Mouse (Mus musculus): ENCODE results near the gene Cd274. TPM values are rescaled to one million over a fixed set of nuclear protein-coding genes. Genes with fewer than 3 reads are reported as not detected.

Gene Cd274
- polyA plus RNA-seq, 1 experiment from 2014 or later = 0.14 TPM

GRCm38 (mm10) chr19:29417894-29418293 is 50.6 kb downstream of the Cd274 start:
- ATAC-seq (ENCODE audit: insufficient number of reproducible peaks, insufficient read depth, low FRiP score, low TSS enrichment) = no peak
- Histone ChIP-seq H3K27ac (no peak overlapping the region), H3K9ac (no peak overlapping the region), H3K4me2 (replicated peaks) (no peak overlapping the region), H3K4me3 (no peak overlapping the region), H3K9me3 (no peaks in the 10 kb centered on the region), H3K27me3 (no peaks in the 10 kb centered on the region), H3K4me1 (peaks cover 14% of the 10 kb centered on the region; the same call in 1 of the 2 replicates), H3K36me3 (no peaks in the 10 kb centered on the region)
- 78% methylated on average over 2 of the region's 2 CpGs for WGBS

- ATAC-seq (ENCODE audit: insufficient number of reproducible peaks, insufficient read depth, low FRiP score, low TSS enrichment) = no peak
- H3K9me3 ChIP-seq = no peaks in the 10 kb centered on the region
- no peak overlapping the region; the same call in 1 of the 2 replicates for H3K27ac ChIP-seq
- no peak overlapping the region for H3K4me3 ChIP-seq
- H3K36me3 ChIP-seq = no peaks in the 10 kb centered on the region
- H3K4me2 ChIP-seq (replicated peaks) = no peak overlapping the region
- peaks cover 7% of the 10 kb centered on the region; the same call in 1 of the 2 replicates for H3K4me1 ChIP-seq
- 40% methylated on average over 9 of the region's 9 CpGs for whole genome bisulfite sequencing
- H3K27me3 ChIP-seq = no peaks in the 10 kb centered on the region
- H3K9ac ChIP-seq = no peak overlapping the region
Observed at GRCm38 (mm10) chr19:29418661-29419115, 51.4 kb downstream of the Cd274 start.

GRCm38 (mm10) chr19:29419506-29419905 is 52.3 kb downstream of the Cd274 start:
- no peak overlapping the region for H3K27ac ChIP-seq
- no peaks in the 10 kb centered on the region for H3K36me3 ChIP-seq
- 0 out of 2 replicates have a peak, but pooled peaks cover 4% of the 10 kb centered on the region for H3K4me1 ChIP-seq
- no peak overlapping the region for H3K4me3 ChIP-seq
- H3K9me3 ChIP-seq = no peaks in the 10 kb centered on the region
- no peak overlapping the region for H3K9ac ChIP-seq
- H3K4me2 ChIP-seq (replicated peaks) = no peak overlapping the region
- ATAC-seq (ENCODE audit: insufficient number of reproducible peaks, insufficient read depth, low FRiP score, low TSS enrichment) = no peak
- no peaks in the 10 kb centered on the region for H3K27me3 ChIP-seq
- WGBS = 70% methylated on average over 3 of the region's 3 CpGs

GRCm38 (mm10) chr19:29419946-29420345 is 52.7 kb downstream of the Cd274 start:
- Histone ChIP-seq H3K4me3 (no peak overlapping the region), H3K4me1 (0 out of 2 replicates have a peak, but pooled peaks cover 4% of the 10 kb centered on the region), H3K9ac (no peak overlapping the region), H3K4me2 (replicated peaks) (no peak overlapping the region), H3K27me3 (no peaks in the 10 kb centered on the region), H3K27ac (no peak overlapping the region), H3K9me3 (no peaks in the 10 kb centered on the region), H3K36me3 (no peaks in the 10 kb centered on the region)
- no peak for ATAC-seq (ENCODE audit: insufficient number of reproducible peaks, insufficient read depth, low FRiP score, low TSS enrichment)

GRCm38 (mm10) chr19:29420397-29420796 is 53.1 kb downstream of the Cd274 start:
- no peak overlapping the region for H3K27ac ChIP-seq
- no peak overlapping the region for H3K4me3 ChIP-seq
- H3K4me2 ChIP-seq (replicated peaks) = no peak overlapping the region
- no peak for ATAC-seq (ENCODE audit: insufficient number of reproducible peaks, insufficient read depth, low FRiP score, low TSS enrichment)
- H3K9ac ChIP-seq = no peak overlapping the region
- WGBS = 69% methylated on average over 8 of the region's 8 CpGs
- no peaks in the 10 kb centered on the region for H3K9me3 ChIP-seq
- H3K4me1 ChIP-seq = 0 out of 2 replicates have a peak, but pooled peaks cover 4% of the 10 kb centered on the region
- H3K36me3 ChIP-seq = no peaks in the 10 kb centered on the region
- no peaks in the 10 kb centered on the region for H3K27me3 ChIP-seq

GRCm38 (mm10) chr19:29422013-29422645 is 54.9 kb downstream of the Cd274 start:
- Histone ChIP-seq H3K27me3 (no peaks in the 10 kb centered on the region), H3K36me3 (no peaks in the 10 kb centered on the region), H3K4me1 (0 out of 2 replicates have a peak, but pooled peaks cover 4% of the 10 kb centered on the region), H3K9ac (no peak overlapping the region), H3K27ac (no peak overlapping the region), H3K4me2 (replicated peaks) (no peak overlapping the region), H3K9me3 (no peaks in the 10 kb centered on the region), H3K4me3 (no peak overlapping the region)
- ATAC-seq (ENCODE audit: insufficient number of reproducible peaks, insufficient read depth, low FRiP score, low TSS enrichment) = no peak
- 84% methylated on average over 16 of the region's 16 CpGs for WGBS

- WGBS = 82% methylated on average over 7 of the region's 7 CpGs
- H3K4me2 ChIP-seq (replicated peaks) = no peak overlapping the region
- H3K4me3 ChIP-seq = no peak overlapping the region
- no peak overlapping the region for H3K9ac ChIP-seq
- H3K27me3 ChIP-seq = no peaks in the 10 kb centered on the region
- no peaks in the 10 kb centered on the region for H3K36me3 ChIP-seq
- 0 out of 2 replicates have a peak, but pooled peaks cover 4% of the 10 kb centered on the region for H3K4me1 ChIP-seq
- no peak for ATAC-seq (ENCODE audit: insufficient number of reproducible peaks, insufficient read depth, low FRiP score, low TSS enrichment)
- H3K27ac ChIP-seq = no peak overlapping the region
- H3K9me3 ChIP-seq = no peaks in the 10 kb centered on the region
Observed at GRCm38 (mm10) chr19:29422796-29423195, 55.5 kb downstream of the Cd274 start.

- H3K36me3 ChIP-seq = no peaks in the 10 kb centered on the region
- no peaks in the 10 kb centered on the region for H3K27me3 ChIP-seq
- no peak overlapping the region for H3K27ac ChIP-seq
- no peak overlapping the region for H3K4me2 ChIP-seq (replicated peaks)
- no peak overlapping the region for H3K9ac ChIP-seq
- no peaks in the 10 kb centered on the region for H3K4me1 ChIP-seq
- no peaks in the 10 kb centered on the region for H3K9me3 ChIP-seq
- WGBS = 81% methylated on average over 3 of the region's 3 CpGs
- ATAC-seq (ENCODE audit: insufficient number of reproducible peaks, insufficient read depth, low FRiP score, low TSS enrichment) = no peak
- no peak overlapping the region for H3K4me3 ChIP-seq
Observed at GRCm38 (mm10) chr19:29430516-29430915, 63.3 kb downstream of the Cd274 start.

- no peak overlapping the region for H3K4me3 ChIP-seq
- H3K27ac ChIP-seq = no peak overlapping the region
- no peak for ATAC-seq (ENCODE audit: insufficient number of reproducible peaks, insufficient read depth, low FRiP score, low TSS enrichment)
- H3K36me3 ChIP-seq = no peaks in the 10 kb centered on the region
- 64% methylated on average over 3 of the region's 3 CpGs for WGBS
- H3K9me3 ChIP-seq = no peaks in the 10 kb centered on the region
- H3K4me1 ChIP-seq = no peaks in the 10 kb centered on the region
- H3K4me2 ChIP-seq (replicated peaks) = no peak overlapping the region
- H3K27me3 ChIP-seq = no peaks in the 10 kb centered on the region
- no peak overlapping the region for H3K9ac ChIP-seq
Observed at GRCm38 (mm10) chr19:29430953-29431352, 63.7 kb downstream of the Cd274 start.

- H3K9ac ChIP-seq = no peak overlapping the region
- H3K27me3 ChIP-seq = no peaks in the 10 kb centered on the region
- H3K9me3 ChIP-seq = no peaks in the 10 kb centered on the region
- ATAC-seq (ENCODE audit: insufficient number of reproducible peaks, insufficient read depth, low FRiP score, low TSS enrichment) = no peak
- 82% methylated on average over 18 of the region's 18 CpGs for WGBS
- no peak overlapping the region for H3K4me3 ChIP-seq
- H3K4me1 ChIP-seq = no peaks in the 10 kb centered on the region
- H3K27ac ChIP-seq = no peak overlapping the region
- H3K4me2 ChIP-seq (replicated peaks) = no peak overlapping the region
- H3K36me3 ChIP-seq = no peaks in the 10 kb centered on the region
Observed at GRCm38 (mm10) chr19:29436793-29437479, 69.7 kb downstream of the Cd274 start.
